Mouse (Mus musculus): Measurements from ENCODE around the gene Unc13a. TPM values are rescaled to one million over a fixed set of nuclear protein-coding genes. Genes with fewer than 3 reads are reported as not detected.

The Unc13a gene
- polyA plus RNA-seq, 1 experiment from 2014 or later, result 0.59 TPM

Small RNAs within 50 kb of the gene (microRNA-seq; reads per million reads assigned to microRNA genes)
- not detected for gene Mir6769b

Other genes with a start within 250 kb of the Unc13a start
- gene Abhd8, start 208.1 kb downstream of the Unc13a start, polyA plus RNA-seq (2014; fragmentation: Nextera tagmentation; extraction: Ambion mirVana), result 38.7 and 43.4 TPM in 2 replicates
- 216 and 231 TPM in 2 replicates for gene Mrpl34, start 206.8 kb downstream of the Unc13a start, polyA plus RNA-seq (2014; fragmentation: Nextera tagmentation; extraction: Ambion mirVana)
- gene Dda1, start 202.6 kb downstream of the Unc13a start, polyA plus RNA-seq (2014; fragmentation: Nextera tagmentation; extraction: Ambion mirVana), result 115 TPM in 2 replicates
- gene Ano8, start 185.8 kb downstream of the Unc13a start, polyA plus RNA-seq (2014; fragmentation: Nextera tagmentation; extraction: Ambion mirVana), result 3.0 and 4.2 TPM in 2 replicates
- 8.3 and 8.7 TPM in 2 replicates for gene Gtpbp3, start 183.7 kb downstream of the Unc13a start, polyA plus RNA-seq (2014; fragmentation: Nextera tagmentation; extraction: Ambion mirVana)
- 57.9 and 58.2 TPM in 2 replicates for gene Plvap, start 160.0 kb downstream of the Unc13a start, polyA plus RNA-seq (2014; fragmentation: Nextera tagmentation; extraction: Ambion mirVana)
- 0.30 and 0.71 TPM in 2 replicates for gene Ccdc194, start 146.0 kb downstream of the Unc13a start, polyA plus RNA-seq (2014; fragmentation: Nextera tagmentation; extraction: Ambion mirVana)
- gene Bst2, start 134.3 kb downstream of the Unc13a start, polyA plus RNA-seq (2014; fragmentation: Nextera tagmentation; extraction: Ambion mirVana), result 1.7 and 1.8 TPM in 2 replicates
- 66.5 and 74.2 TPM in 2 replicates for gene Mvb12a, start 128.8 kb downstream of the Unc13a start, polyA plus RNA-seq (2014; fragmentation: Nextera tagmentation; extraction: Ambion mirVana)
- 0.27 TPM in 1 of 2 replicates, not detected in the other for gene Tmem221, start 112.9 kb downstream of the Unc13a start, polyA plus RNA-seq (2014; fragmentation: Nextera tagmentation; extraction: Ambion mirVana)
- gene Nxnl1, start 105.2 kb downstream of the Unc13a start, polyA plus RNA-seq (2014; fragmentation: Nextera tagmentation; extraction: Ambion mirVana), result not detected in 2 replicates
- gene Slc27a1, start 102.9 kb downstream of the Unc13a start, polyA plus RNA-seq (2014; fragmentation: Nextera tagmentation; extraction: Ambion mirVana), result 16.7 and 18.0 TPM in 2 replicates
- gene Pgls, start 79.6 kb downstream of the Unc13a start, polyA plus RNA-seq (2014; fragmentation: Nextera tagmentation; extraction: Ambion mirVana), result 230 and 239 TPM in 2 replicates
- gene Fam129c, start 74.1 kb downstream of the Unc13a start, polyA plus RNA-seq (2014; fragmentation: Nextera tagmentation; extraction: Ambion mirVana), result 2.7 and 3.8 TPM in 2 replicates
- gene Colgalt1, start 60.8 kb downstream of the Unc13a start, polyA plus RNA-seq (2014; fragmentation: Nextera tagmentation; extraction: Ambion mirVana), result 46.6 and 49.8 TPM in 2 replicates
- 1.4 and 2.5 TPM in 2 replicates for gene Jak3, start 4.5 kb upstream of the Unc13a start, polyA plus RNA-seq (2014; fragmentation: Nextera tagmentation; extraction: Ambion mirVana)
- not detected in 2 replicates for gene Insl3, start 17.5 kb upstream of the Unc13a start, polyA plus RNA-seq (2014; fragmentation: Nextera tagmentation; extraction: Ambion mirVana)
- gene B3gnt3, start 30.0 kb upstream of the Unc13a start, polyA plus RNA-seq (2014; fragmentation: Nextera tagmentation; extraction: Ambion mirVana), result 0.35 and 0.61 TPM in 2 replicates
- gene Fcho1, start 54.0 kb upstream of the Unc13a start, polyA plus RNA-seq (2014; fragmentation: Nextera tagmentation; extraction: Ambion mirVana), result 2.7 and 3.4 TPM in 2 replicates
- 4.2 and 4.5 TPM in 2 replicates for gene Zfp709, start 210.3 kb upstream of the Unc13a start, polyA plus RNA-seq (2014; fragmentation: Nextera tagmentation; extraction: Ambion mirVana)
- gene Zfp882, start 236.9 kb upstream of the Unc13a start, polyA plus RNA-seq (2014; fragmentation: Nextera tagmentation; extraction: Ambion mirVana), result 5.4 and 6.7 TPM in 2 replicates
- 34.0 and 39.2 TPM in 2 replicates for gene Zfp617, start 236.9 kb upstream of the Unc13a start, polyA plus RNA-seq (2014; fragmentation: Nextera tagmentation; extraction: Ambion mirVana)

Data from limb, embryonic 11.5 days (tissue).